Mouse (Mus musculus): ENCODE results near the gene Abca7. TPM values are rescaled to one million over a fixed set of nuclear protein-coding genes. Genes with fewer than 3 reads are reported as not detected.

Gene Abca7
- polyA plus RNA-seq, 1 experiment from 2014 or later = 5.2 TPM

GRCm38 (mm10) chr10:80016931-80017330, 20.6 kb downstream of the Abca7 start:
- no peaks in the 10 kb centered on the region for H3K9me3 ChIP-seq (replicated peaks)
- H3K36me3 ChIP-seq = peaks cover 6% of the 10 kb centered on the region
- no peak overlapping the region for H3K9ac ChIP-seq (replicated peaks)
- no peak overlapping the region for H3K4me3 ChIP-seq (replicated peaks)
- H3K4me2 ChIP-seq = no peak overlapping the region
- no peak for ATAC-seq (ENCODE audit: low FRiP score)
- no peak overlapping the region for H3K27ac ChIP-seq (replicated peaks)
- WGBS = 85% methylated on average over 10 of the region's 10 CpGs
- H3K27me3 ChIP-seq (replicated peaks) = peaks cover 77% of the 10 kb centered on the region
- H3K4me1 ChIP-seq = no peaks in the 10 kb centered on the region

DNA sequence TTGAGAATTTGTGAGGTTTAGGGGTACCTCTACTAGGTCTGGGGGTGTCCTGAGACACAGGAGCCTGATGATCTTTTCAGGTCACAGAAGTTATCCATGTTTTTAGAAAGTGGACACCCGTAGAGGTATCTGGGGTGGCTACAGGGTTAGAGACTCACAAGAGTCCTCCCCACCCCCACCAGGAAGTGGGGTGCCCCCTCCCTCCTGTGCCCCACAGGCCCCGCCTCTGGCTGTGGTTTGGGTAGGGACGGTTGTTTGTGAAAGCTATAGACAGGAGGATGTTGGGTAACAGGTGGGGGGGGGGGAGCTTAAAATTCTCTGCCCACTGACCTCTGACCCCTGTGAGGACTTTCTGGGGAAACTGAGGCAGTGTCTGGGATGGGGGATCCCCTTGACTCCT, 21.1 kb downstream of the Abca7 start:
- H3K4me2 ChIP-seq = no peak overlapping the region
- H3K27me3 ChIP-seq (replicated peaks) = peaks cover 73% of the 10 kb centered on the region
- H3K27ac ChIP-seq (replicated peaks) = no peak overlapping the region
- peaks cover 2% of the 10 kb centered on the region; the same call in 1 of the 2 replicates for H3K36me3 ChIP-seq
- H3K4me1 ChIP-seq = no peaks in the 10 kb centered on the region
- no peaks in the 10 kb centered on the region for H3K9me3 ChIP-seq (replicated peaks)
- no peak for ATAC-seq (ENCODE audit: low FRiP score)
- H3K4me3 ChIP-seq (replicated peaks) = no peak overlapping the region
- WGBS = 87% methylated on average over 3 of the region's 3 CpGs
- H3K9ac ChIP-seq (replicated peaks) = no peak overlapping the region

GRCm38 (mm10) chr10:80017771-80018170, 21.5 kb downstream of the Abca7 start:
- no peak overlapping the region for H3K4me3 ChIP-seq (replicated peaks)
- no peaks in the 10 kb centered on the region for H3K9me3 ChIP-seq (replicated peaks)
- H3K4me1 ChIP-seq = no peaks in the 10 kb centered on the region
- no peak for ATAC-seq (ENCODE audit: low FRiP score)
- H3K4me2 ChIP-seq = no peak overlapping the region
- no peak overlapping the region for H3K27ac ChIP-seq (replicated peaks)
- WGBS = 84% methylated on average over 14 of the region's 14 CpGs
- no peak overlapping the region for H3K9ac ChIP-seq (replicated peaks)
- peaks cover 69% of the 10 kb centered on the region for H3K27me3 ChIP-seq (replicated peaks)
- no peaks in the 10 kb centered on the region for H3K36me3 ChIP-seq

GRCm38 (mm10) chr10:80018739-80019297, 22.5 kb downstream of the Abca7 start:
- Histone ChIP-seq H3K9ac (replicated peaks) (no peak overlapping the region), H3K27me3 (replicated peaks) (peaks cover 58% of the 10 kb centered on the region), H3K4me1 (no peaks in the 10 kb centered on the region), H3K9me3 (replicated peaks) (no peaks in the 10 kb centered on the region), H3K36me3 (no peaks in the 10 kb centered on the region), H3K4me2 (0 out of 2 replicates have a peak overlapping the region, but pooled peaks have one; percentile 13), H3K27ac (replicated peaks) (no peak overlapping the region), H3K4me3 (replicated peaks) (no peak overlapping the region)
- ATAC-seq (ENCODE audit: low FRiP score) = no peak
- WGBS = 9% methylated on average over 13 of the region's 15 CpGs

DNA sequence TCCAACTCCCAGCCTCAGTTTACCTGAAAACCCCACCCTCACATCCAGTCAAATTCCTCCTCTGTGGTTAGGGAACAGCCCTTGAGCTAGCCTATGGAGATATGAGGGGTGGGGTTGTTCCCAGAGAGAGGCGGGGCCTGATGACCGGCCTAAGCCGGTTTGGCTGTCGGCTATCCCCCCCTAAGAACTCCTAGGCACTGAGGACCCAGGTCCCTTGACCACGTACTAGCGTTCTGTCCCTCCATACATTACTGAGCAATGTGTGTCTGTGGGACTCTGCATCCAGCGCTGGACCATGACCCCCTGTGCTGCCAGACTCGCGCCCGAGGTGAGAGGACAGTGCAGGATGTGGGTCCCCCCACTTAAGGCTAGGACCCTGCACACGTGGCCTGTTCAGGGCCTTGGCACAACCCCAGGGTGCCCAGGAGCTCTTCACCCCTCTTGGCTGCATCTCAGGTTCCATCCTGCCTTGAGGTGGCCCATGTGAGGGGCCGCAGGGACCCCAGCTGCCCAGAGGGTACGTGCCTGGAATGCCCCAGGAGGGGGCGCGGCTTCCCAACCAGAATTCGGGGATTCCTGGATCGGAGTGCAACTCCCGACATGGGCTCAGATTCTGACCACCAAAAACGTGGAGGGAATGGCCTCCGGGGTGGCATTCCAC, 23.3 kb downstream of the Abca7 start:
- Histone ChIP-seq H3K4me1 (no peaks in the 10 kb centered on the region), H3K4me3 (replicated peaks) (no peak overlapping the region), H3K36me3 (no peaks in the 10 kb centered on the region), H3K27ac (replicated peaks) (no peak overlapping the region), H3K9me3 (replicated peaks) (no peaks in the 10 kb centered on the region), H3K27me3 (replicated peaks) (peaks cover 51% of the 10 kb centered on the region), H3K4me2 (peak overlapping the region; percentile 16), H3K9ac (replicated peaks) (no peak overlapping the region)
- WGBS = 10% methylated on average over 20 of the region's 20 CpGs
- no peak for ATAC-seq (ENCODE audit: low FRiP score)

DNA sequence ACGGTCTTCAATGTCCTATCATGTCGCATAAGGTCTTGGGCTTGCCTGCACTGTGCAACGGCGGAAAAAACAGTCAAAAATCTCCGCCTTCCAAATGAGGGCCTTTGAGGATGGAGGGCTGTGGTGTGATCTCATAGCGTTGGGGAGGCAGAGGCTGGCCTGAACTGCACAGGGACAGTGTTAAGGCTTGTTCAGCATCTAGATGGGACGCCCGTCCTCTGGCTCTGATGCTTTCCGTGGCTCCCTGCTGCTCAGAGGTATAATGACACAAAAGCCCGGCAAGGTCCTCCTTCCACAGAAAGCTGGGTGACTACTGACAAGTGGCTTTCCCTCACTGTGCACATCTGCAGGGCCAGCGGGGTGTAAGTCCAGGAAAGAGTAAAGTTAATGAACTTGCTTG, 23.9 kb downstream of the Abca7 start:
- no peak for ATAC-seq (ENCODE audit: low FRiP score)
- H3K27me3 ChIP-seq (replicated peaks) = peaks cover 45% of the 10 kb centered on the region
- H3K36me3 ChIP-seq = no peaks in the 10 kb centered on the region
- H3K4me1 ChIP-seq = no peaks in the 10 kb centered on the region
- H3K9ac ChIP-seq (replicated peaks) = no peak overlapping the region
- H3K27ac ChIP-seq (replicated peaks) = no peak overlapping the region
- H3K4me2 ChIP-seq = no peak overlapping the region; the same call in 1 of the 2 replicates
- no peak overlapping the region for H3K4me3 ChIP-seq (replicated peaks)
- WGBS = 32% methylated on average over 11 of the region's 11 CpGs
- no peaks in the 10 kb centered on the region for H3K9me3 ChIP-seq (replicated peaks)

- Histone ChIP-seq H3K4me3 (replicated peaks) (no peak overlapping the region), H3K27me3 (replicated peaks) (peaks cover 40% of the 10 kb centered on the region), H3K4me2 (no peak overlapping the region), H3K36me3 (no peaks in the 10 kb centered on the region), H3K27ac (replicated peaks) (no peak overlapping the region), H3K9ac (replicated peaks) (no peak overlapping the region), H3K9me3 (replicated peaks) (no peaks in the 10 kb centered on the region), H3K4me1 (no peaks in the 10 kb centered on the region)
- ATAC-seq (ENCODE audit: low FRiP score) = no peak
- 84% methylated on average over 18 of the region's 18 CpGs for WGBS
These were observed 24.5 kb downstream of the Abca7 start for GRCm38 (mm10) chr10:80020603-80021319.

- no peaks in the 10 kb centered on the region for H3K9me3 ChIP-seq (replicated peaks)
- H3K9ac ChIP-seq (replicated peaks) = no peak overlapping the region
- ATAC-seq (ENCODE audit: low FRiP score) = no peak
- no peak overlapping the region for H3K4me3 ChIP-seq (replicated peaks)
- H3K4me2 ChIP-seq = no peak overlapping the region
- no peak overlapping the region for H3K27ac ChIP-seq (replicated peaks)
- WGBS = 89% methylated on average over 13 of the region's 13 CpGs
- no peaks in the 10 kb centered on the region for H3K36me3 ChIP-seq
- H3K4me1 ChIP-seq = no peaks in the 10 kb centered on the region
- H3K27me3 ChIP-seq (replicated peaks) = peaks cover 36% of the 10 kb centered on the region
These were observed 25.0 kb downstream of the Abca7 start for GRCm38 (mm10) chr10:80021320-80021641.

DNA sequence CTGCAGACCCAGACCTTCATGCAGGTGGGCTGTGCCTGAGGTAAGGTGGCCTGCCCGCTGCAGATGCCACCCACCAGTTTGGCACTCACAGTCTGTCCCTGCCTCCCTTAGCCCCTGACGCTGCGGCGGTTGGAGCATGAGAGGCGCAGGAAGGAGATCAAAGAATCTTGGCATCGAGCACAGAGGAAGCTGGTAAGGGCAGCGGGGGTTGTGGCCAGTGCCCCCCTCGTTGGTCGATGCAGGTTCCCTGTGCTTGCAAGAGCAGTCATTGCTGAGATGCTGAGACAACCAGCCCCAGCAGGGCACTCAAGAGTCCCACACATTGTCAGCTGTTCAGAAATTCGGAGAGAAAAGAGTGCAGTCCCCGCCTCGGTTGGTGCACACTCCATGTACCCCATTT, 25.9 kb downstream of the Abca7 start:
- H3K9me3 ChIP-seq (replicated peaks) = no peaks in the 10 kb centered on the region
- ATAC-seq (ENCODE audit: low FRiP score) = no peak

GRCm38 (mm10) chr10:80022806-80023205, 26.5 kb downstream of the Abca7 start:
- H3K4me2 ChIP-seq = no peak overlapping the region
- WGBS = 93% methylated on average over 8 of the region's 8 CpGs
- H3K9ac ChIP-seq (replicated peaks) = no peak overlapping the region
- H3K36me3 ChIP-seq = no peaks in the 10 kb centered on the region
- no peak overlapping the region for H3K4me3 ChIP-seq (replicated peaks)
- peaks cover 27% of the 10 kb centered on the region for H3K27me3 ChIP-seq (replicated peaks)
- H3K9me3 ChIP-seq (replicated peaks) = no peaks in the 10 kb centered on the region
- ATAC-seq (ENCODE audit: low FRiP score) = no peak
- H3K4me1 ChIP-seq = no peaks in the 10 kb centered on the region
- no peak overlapping the region for H3K27ac ChIP-seq (replicated peaks)

More for the DNA sequence above, 25.9 kb downstream of the Abca7 start:
- no peaks in the 10 kb centered on the region for H3K36me3 ChIP-seq
- no peaks in the 10 kb centered on the region for H3K4me1 ChIP-seq
- no peak overlapping the region for H3K4me2 ChIP-seq
- H3K27ac ChIP-seq (replicated peaks) = no peak overlapping the region
- H3K9ac ChIP-seq (replicated peaks) = no peak overlapping the region
- no peak overlapping the region for H3K4me3 ChIP-seq (replicated peaks)
- H3K27me3 ChIP-seq (replicated peaks) = peaks cover 29% of the 10 kb centered on the region
- 95% methylated on average over 12 of the region's 12 CpGs for WGBS

DNA sequence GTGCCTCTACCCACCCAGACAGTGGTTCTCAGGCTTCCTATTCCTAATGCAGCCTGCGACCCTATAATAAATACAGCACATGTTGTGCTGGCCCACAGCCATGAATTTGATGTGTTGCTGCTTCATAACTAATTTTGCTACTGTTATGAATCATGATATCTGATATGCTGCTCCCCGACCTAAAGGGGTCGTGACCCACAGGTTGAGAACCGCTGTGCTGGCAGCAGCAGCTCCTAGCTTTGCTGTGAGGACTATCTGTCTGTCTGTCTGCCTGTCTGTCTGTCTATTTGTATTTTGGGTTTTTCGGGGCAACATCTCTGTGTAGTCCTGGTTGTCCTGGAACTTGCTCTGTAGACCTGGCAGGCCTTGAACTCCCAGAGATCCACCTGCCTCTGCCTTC, 27.5 kb downstream of the Abca7 start:
- no peak overlapping the region for H3K9ac ChIP-seq (replicated peaks)
- 88% methylated on average over 5 of the region's 5 CpGs for WGBS
- peaks cover 23% of the 10 kb centered on the region for H3K27me3 ChIP-seq (replicated peaks)
- no peak overlapping the region for H3K27ac ChIP-seq (replicated peaks)
- H3K4me2 ChIP-seq = no peak overlapping the region
- no peak for ATAC-seq (ENCODE audit: low FRiP score)
- H3K36me3 ChIP-seq = no peaks in the 10 kb centered on the region
- no peak overlapping the region for H3K4me3 ChIP-seq (replicated peaks)
- H3K4me1 ChIP-seq = no peaks in the 10 kb centered on the region
- no peaks in the 10 kb centered on the region for H3K9me3 ChIP-seq (replicated peaks)

All from neural tube, embryonic 15.5 days (tissue).